Mouse (Mus musculus): ENCODE data around the gene Gm20479. TPM values are rescaled to one million over a fixed set of nuclear protein-coding genes. Genes with fewer than 3 reads are reported as not detected.
A peak's percentile ranks its signal among the peaks of the same experiment; 100 is the strongest.

Gene Gm20479
- total RNA-seq (2021) = under 1 TPM in 1 of 2 experiments, not detected in 1; 0.76 TPM
- long read RNA-seq, experiment 1 = 0 reads
- long read RNA-seq, experiment 2 = 0 reads

DNA sequence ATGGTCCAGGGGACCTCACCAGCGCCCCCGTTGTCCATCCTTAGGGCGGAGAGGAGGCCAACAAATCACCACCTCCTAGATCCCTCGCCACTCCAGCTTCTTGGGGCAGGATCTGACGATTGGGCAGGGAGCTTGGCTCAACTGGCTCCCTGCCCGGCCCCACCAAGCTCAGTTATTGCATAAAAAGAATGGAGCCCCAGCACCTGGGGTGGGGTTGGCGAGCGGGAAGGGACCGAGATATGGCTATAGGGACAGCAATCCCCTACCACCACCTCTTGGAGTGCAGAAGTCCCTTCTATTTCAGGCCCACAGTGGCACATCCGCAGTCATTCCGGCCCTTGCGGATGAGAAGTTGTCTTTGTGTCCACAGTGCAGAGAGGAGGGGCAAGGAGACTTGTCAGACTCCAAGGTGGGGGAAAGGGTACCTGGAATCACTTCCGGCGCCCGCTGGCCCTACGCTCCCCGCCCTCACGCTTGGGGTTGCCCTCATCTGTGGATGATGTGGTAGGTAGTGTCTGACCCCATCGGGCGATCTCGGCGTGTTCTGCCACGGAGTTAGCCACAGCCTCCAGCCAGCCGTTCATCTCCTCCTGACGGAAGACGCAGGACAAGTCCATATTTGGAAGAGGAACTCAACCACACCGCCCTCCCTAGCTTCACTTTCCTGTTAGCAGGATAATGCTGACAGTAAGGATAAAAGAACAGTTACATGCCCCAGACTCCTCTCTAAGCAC, at the start of gene Gm20479:
Gene Gm20479, minus strand, starts transcription at position 559 of the 734 bp plus-strand sequence.
- DNase-seq = peak in 1 of 2 experiments; percentile 23
- intact Hi-C loops (cut with DNase I) = no loop called here

DNA sequence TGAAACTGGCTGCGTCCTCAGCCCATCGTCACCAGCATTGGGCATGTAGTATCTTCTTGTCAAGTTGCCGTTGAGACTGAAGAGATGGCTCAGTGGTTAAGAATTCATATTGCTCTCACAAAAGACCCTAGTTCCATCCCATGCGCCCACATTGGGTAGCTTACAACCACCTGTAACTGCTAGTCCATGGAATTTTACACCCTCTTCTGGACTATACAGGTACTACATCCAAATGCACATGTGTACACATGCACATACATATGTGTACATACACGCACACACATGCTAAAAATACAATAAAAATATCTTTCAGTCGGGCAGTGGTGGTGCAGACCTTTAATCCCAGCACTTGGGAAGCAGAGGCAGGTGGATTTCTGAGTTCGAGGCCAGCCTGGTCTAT, 49.3 kb upstream of the Gm20479 start:
- intact Hi-C loops (cut with DNase I) = loop anchor here (5.0 kb wide), 2 partner anchors 41 to 121 kb away; partner anchors contain the start of genes Blvrb and Sptbn4
- no peak for DNase-seq

- DNase-seq = no peak
- intact Hi-C loops (cut with DNase I) = no loop called here
Observed at GRCm38 (mm10) chr7:27404203-27404942, 47.2 kb upstream of the Gm20479 start.

- peak; percentile 59 to 75 for DNase-seq
- intact Hi-C loops (cut with DNase I) = no loop called here
Observed at GRCm38 (mm10) chr7:27402675-27403074, 45.5 kb upstream of the Gm20479 start.

- intact Hi-C loops (cut with DNase I) = no loop called here
- no peak for DNase-seq
Observed at GRCm38 (mm10) chr7:27400545-27400944, 43.3 kb upstream of the Gm20479 start.

DNA sequence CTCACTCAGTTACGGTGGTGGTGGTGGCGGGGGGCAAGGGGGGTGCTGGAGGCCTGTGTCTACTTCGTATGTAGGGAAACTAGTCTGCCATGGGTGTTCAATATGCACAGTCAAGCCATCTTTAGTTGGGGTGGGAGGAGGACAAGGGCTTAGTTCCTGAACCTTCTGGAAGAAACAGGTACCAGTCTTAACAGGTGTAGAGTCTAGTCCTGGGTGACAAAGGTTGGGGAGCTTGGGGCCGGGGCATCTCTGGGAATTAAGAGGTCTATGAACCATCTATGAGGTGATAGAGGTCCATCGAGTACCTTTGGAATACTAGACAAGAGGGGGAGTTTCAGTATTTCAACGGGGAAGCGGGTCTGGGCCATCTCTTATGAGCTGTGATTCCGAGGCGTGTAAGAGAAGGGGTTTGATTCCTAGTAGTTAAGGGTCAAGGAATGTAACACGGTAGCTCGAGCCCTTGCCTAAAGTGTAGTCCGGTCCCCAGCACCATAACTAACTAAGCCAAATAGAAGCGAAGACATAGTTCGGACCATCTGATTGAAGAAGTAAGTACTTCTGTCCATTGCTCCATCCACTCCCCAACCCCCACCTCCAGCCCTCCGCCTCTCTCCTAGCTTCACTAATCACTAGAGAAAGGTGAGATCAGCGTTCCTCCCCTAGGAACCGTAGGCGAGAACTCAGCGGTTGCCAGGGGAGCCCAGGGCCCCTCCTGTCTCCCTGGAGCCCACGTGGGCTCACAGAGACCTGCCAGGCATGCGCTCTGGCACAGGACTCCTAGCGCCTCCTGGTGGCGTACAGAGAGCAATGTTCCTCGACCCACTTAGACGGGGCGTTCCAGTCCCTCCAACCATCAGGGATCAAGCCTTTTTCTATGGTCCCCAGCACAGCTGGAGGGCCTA, 40.1 kb upstream of the Gm20479 start:
- intact Hi-C loops (cut with DNase I) = no loop called here
- DNase-seq = peak; percentile 36 to 50

GRCm38 (mm10) chr7:27396184-27397047, 39.2 kb upstream of the Gm20479 start:
- intact Hi-C loops (cut with DNase I) = no loop called here
- DNase-seq = peak; percentile 37 to 45

DNA sequence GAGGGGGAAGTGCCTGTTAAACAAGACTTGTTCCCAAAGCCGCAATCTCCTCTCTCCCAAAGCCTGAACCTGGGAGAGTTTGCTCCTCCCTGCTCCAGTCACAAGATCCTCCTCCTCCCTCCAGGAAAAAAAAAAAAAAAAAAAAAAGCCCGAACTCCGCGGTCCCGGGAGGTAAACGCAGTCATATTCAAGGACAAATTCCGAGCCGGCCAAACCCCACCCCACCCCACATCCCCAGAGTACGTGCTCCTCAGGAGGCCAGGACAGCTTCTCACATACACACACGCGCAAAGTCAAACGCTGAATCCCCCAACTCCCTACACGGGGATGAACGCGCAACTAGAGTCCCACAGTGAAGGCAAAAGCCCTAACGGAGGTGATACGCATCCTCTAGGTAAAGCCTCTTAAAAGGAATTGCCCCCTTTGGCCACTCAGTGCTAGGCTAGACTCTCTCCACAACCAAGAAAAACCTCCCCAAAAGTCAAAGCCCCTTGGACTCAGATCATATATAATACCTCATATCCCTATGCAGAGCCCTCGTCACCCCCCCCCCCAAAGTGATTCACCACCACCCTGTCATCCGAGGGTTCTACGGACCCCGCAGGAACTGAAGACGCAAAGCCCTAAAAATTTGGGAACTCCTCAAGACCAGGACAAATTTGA, 38.4 kb upstream of the Gm20479 start:
- intact Hi-C loops (cut with DNase I) = no loop called here
- DNase-seq = no peak

- no peak for DNase-seq
- intact Hi-C loops (cut with DNase I) = no loop called here
Observed at GRCm38 (mm10) chr7:27391416-27391815, 34.2 kb upstream of the Gm20479 start.

- intact Hi-C loops (cut with DNase I) = loop anchor here (5.0 kb wide), 1 partner anchor 92 kb away; no protein-coding TSS in a partner anchor
- DNase-seq = no peak
Observed at GRCm38 (mm10) chr7:27389213-27389612, 32.0 kb upstream of the Gm20479 start.

DNA sequence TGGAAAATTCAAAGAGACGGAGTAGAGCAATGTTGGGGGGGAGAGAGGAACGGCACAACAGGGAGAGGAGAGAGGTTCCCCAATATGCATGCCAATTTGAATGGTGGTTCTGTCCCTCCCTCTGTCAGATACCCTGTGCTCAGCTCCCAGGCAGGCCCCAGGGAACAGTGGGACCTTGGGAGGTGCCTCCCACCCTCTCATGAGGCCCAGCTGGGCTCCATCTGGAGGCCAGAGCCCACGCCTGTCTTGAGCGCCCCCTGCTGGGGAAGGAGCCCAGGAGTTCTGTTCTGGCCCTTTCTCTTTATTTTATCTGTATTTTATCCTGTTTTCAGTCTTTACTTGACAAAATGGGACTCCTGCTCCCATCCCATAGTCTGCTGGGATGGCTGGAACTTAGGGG, 27.5 kb upstream of the Gm20479 start:
- intact Hi-C loops (cut with DNase I) = loop anchor here (1.0 to 5.0 kb wide), 2 partner anchors 48 to 87 kb away; no protein-coding TSS in a partner anchor
- peak; percentile 78 to 83 for DNase-seq

GRCm38 (mm10) chr7:27384134-27384533, 26.9 kb upstream of the Gm20479 start:
- DNase-seq = no peak
- intact Hi-C loops (cut with DNase I) = loop anchor here (1.0 kb wide), 1 partner anchor 48 kb away; no protein-coding TSS in a partner anchor

DNA sequence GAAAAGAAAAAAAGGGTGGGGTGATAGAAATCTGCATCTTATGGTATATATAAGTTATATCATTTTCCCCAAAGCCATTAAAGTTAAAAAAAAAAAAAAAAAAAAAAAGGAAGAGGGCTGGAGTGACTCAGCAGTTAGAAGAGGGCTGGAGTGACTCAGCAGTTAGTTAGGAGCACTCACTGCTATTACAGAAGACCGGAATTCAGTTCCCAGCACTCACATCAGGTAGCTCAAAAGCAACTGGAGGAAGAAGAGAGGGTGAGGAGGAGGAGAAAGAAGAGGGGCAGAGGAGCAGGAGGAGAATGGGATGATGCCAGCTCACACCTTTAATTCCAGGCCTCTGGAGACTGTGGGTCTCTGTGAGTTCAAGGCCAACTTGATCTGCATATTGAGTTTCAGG, 26.0 kb upstream of the Gm20479 start:
- intact Hi-C loops (cut with DNase I) = no loop called here
- DNase-seq = no peak

DNA sequence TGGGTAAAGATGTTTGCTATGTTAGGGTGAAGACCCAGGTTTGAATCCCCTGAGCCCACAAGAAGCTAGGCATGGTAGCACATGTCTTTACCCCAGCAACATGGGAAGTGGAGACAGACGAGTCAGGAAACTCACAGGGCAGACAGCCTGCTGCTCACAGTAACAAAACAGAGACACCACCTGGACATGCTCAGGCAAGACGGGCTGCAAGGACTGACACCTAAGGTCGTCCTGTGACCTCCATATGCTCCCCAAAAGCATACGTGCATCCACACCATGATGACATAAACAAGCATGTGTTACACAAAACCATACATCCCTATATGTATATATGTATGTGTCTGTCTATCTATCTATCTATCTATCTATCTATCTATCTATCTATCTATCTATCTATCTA, 24.3 kb upstream of the Gm20479 start:
- intact Hi-C loops (cut with DNase I) = no loop called here

DNA sequence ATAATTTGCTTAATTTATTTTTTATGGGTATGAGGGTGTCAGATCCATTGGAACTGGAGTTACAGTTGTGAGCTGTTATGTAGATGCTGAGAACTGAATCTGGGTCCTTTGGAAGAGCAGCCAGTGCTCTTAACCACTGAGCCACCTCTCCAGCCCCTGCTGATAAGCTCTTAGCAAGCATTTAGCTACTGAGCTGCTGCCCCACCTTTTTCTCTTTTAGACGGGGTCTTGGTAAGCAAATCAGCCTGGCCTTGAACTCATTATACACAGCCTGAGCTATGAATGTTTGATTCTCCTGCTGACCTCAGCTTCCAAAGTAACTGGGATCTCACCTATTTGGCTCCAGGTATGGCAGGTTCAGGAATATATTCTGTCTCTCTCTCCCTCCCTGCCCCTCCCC, 23.8 kb upstream of the Gm20479 start:
- no peak for DNase-seq
- intact Hi-C loops (cut with DNase I) = no loop called here

More for the DNA sequence above, 24.3 kb upstream of the Gm20479 start:
- no peak for DNase-seq

- intact Hi-C loops (cut with DNase I) = no loop called here
- DNase-seq = no peak
Observed at GRCm38 (mm10) chr7:27379836-27380235, 22.6 kb upstream of the Gm20479 start.

DNA sequence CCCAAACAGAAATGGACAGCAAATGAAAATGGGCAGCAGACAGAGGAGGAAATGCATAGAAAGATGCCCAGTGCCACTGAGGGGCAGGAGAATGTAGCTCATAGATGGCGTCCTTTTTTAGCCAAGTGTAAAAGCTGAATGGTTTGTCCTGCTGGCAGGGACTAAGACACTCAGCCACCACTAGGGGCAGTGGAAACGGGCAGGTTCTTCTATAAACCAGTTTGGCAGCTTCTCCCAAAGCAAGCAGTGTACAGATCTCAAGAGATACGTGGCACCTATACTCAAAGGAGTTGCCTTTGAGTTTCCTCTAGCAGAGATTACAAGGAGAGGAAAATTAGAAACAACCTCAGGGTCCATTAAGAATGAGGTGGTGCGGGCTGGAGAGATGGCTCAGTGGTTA, 21.2 kb upstream of the Gm20479 start:
- peak in 1 of 2 experiments; percentile 22 for DNase-seq
- intact Hi-C loops (cut with DNase I) = no loop called here

DNA sequence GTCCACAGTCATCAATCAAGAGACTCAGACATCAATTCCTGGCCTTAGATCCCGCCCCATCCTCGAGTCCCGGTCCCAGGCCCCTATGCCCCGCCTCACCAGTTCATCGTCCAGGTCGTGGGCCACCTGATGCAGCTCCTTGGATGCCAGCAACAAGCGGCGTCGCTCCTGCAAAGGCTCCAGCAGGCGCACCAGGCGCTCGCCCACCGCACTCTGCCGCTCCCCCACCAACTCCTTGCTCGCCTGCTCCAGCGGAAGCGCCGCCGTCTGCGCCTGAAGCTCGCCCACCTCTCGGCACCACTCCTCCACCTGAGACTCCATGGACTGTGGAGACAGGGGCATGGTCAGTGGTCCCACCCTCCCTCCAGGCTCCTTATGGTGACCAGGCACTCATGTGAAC, 18.1 kb upstream of the Gm20479 start:
- intact Hi-C loops (cut with DNase I) = no loop called here
- no peak for DNase-seq

Data from heart, postnatal 14 days (tissue).